Mouse (Mus musculus) forebrain, embryonic 10.5 days (tissue): ENCODE data around the gene Fbxo24. TPM values are rescaled to one million over a fixed set of nuclear protein-coding genes. Genes with fewer than 3 reads are reported as not detected.
A peak's percentile ranks its signal among the peaks of the same experiment; 100 is the strongest.

Source experiments
- DNase-seq: peaks from one replicate; pipeline ENCODE4 v3.0.0-alpha.2; 2017; ENCODE audit warnings: low spot score; ENCODE audit errors: extremely low spot score
- H3K27ac ChIP-seq: fragments of 300-500 bp; sonication (generic); 2 replicates; pipeline ENCODE4 v1.5.1; 2016; ENCODE audit warnings: mild to moderate bottlenecking
- H3K27me3 ChIP-seq: fragments of 300-500 bp; sonication (generic); 2 replicates; pipeline ENCODE4 v1.6.1; 2016; ENCODE audit warnings: mild to moderate bottlenecking; ENCODE audit not compliant: poor library complexity, severe bottlenecking
- H3K36me3 ChIP-seq: fragments of 300-500 bp; sonication (generic); replicated peaks from 2 replicates; pipeline ENCODE4 v1.6.1; 2016; ENCODE audit warnings: mild to moderate bottlenecking, moderate library complexity
- H3K4me1 ChIP-seq: fragments of 300-500 bp; sonication (generic); 2 replicates; pipeline ENCODE4 v1.6.1; 2016
- H3K4me3 ChIP-seq: fragments of 300-500 bp; sonication (generic); 2 replicates; pipeline ENCODE4 v1.5.1; 2016; ENCODE audit warnings: mild to moderate bottlenecking, moderate library complexity
- H3K9me3 ChIP-seq: fragments of 300-500 bp; sonication (generic); 2 replicates; pipeline ENCODE4 v1.6.1; 2016; ENCODE audit warnings: mild to moderate bottlenecking, moderate library complexity
- WGBS: fragments of 180-500 bp; shearing (Covaris S2); methylation state at CpG from one replicate; pipeline ENCODE4 v1.1.7; 2016; 5-methylcytosine and 5-hydroxymethylcytosine counted together
- polyA plus RNA-seq: library from polyadenylated mRNA; unstranded; fragments of >200 nt; fragmentation: Nextera tagmentation; extraction: Ambion mirVana; gene quantifications from 2 replicates; pipeline ENCODE4 v1.2.1, GENCODE M21; 2016

Fbxo24 gene
- polyA plus RNA-seq, 1 experiment from 2014 or later, result 0.09 TPM

DNA sequence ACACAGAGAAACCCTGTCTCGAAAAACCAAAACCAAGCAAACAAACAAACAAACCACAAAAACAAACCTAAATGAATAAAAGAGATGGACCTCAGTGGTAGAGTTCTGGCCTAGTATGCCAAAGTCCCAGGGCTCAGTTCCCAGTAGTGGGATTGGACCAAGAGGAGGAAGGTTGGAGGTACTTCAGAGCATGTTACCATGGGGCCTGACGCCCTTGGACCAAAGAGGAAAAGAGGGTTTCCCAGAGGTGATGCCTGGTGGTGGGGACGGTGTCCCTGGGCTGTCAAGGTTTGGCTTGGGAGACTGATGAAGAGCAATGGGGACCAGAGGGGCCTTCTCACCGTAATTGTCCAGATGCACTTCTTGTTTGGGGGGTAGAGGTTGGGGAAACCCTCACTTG is 18.7 kb downstream of the Fbxo24 start:
- Histone ChIP-seq H3K9me3 (no peaks in the 10 kb centered on the region), H3K27ac (peak overlapping the region; percentile 84), H3K4me3 (peak overlapping the region; percentile 40), H3K4me1 (peaks cover 70% of the 10 kb centered on the region), H3K36me3 (peaks cover 25% of the 10 kb centered on the region), H3K27me3 (peaks cover 34% of the 10 kb centered on the region)
- no peak for DNase-seq
- WGBS, result 69% methylated on average over 4 of the region's 4 CpGs

DNA sequence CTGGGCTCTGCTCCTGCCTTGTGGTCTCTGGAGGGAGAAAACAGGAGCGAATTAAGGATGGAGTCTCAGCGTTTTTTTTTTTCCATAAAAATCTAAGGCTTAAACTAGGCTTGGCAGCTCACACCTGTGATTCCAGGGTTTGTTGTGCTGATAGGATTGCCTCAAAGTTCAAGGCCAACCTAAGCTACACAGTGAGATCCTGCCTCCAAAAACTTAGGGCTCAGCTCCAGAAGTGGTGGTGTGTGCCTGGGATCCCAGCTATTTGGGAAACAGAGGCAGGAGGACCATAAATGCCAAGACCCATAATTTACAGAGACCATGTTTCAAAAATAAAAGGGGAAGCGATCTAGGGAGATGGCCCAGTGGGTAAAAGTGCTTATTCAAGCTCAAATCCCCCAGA is 19.5 kb downstream of the Fbxo24 start:
- Histone ChIP-seq H3K27ac (no peak overlapping the region; the same call in 1 of the 2 replicates), H3K4me3 (peak overlapping the region; percentile 42; the same call in 1 of the 2 replicates)
- 56% methylated on average over 3 of the region's 3 CpGs for WGBS

GRCm38 (mm10) chr5:137608654-137609190 is 20.1 kb downstream of the Fbxo24 start:
- peaks cover 30% of the 10 kb centered on the region for H3K36me3 ChIP-seq
- peak overlapping the region; percentile 62 for H3K27ac ChIP-seq
- H3K4me1 ChIP-seq, result peaks cover 68% of the 10 kb centered on the region
- no peaks in the 10 kb centered on the region for H3K9me3 ChIP-seq
- no peak for DNase-seq
- 12% methylated on average over 23 of the region's 23 CpGs for WGBS
- H3K27me3 ChIP-seq, result peaks cover 34% of the 10 kb centered on the region
- H3K4me3 ChIP-seq, result peak overlapping the region; percentile 42

More for the DNA sequence above, 19.5 kb downstream of the Fbxo24 start:
- peaks cover 27% of the 10 kb centered on the region for H3K36me3 ChIP-seq
- peaks cover 34% of the 10 kb centered on the region for H3K27me3 ChIP-seq
- DNase-seq, result no peak
- no peaks in the 10 kb centered on the region for H3K9me3 ChIP-seq
- H3K4me1 ChIP-seq, result peaks cover 70% of the 10 kb centered on the region

DNA sequence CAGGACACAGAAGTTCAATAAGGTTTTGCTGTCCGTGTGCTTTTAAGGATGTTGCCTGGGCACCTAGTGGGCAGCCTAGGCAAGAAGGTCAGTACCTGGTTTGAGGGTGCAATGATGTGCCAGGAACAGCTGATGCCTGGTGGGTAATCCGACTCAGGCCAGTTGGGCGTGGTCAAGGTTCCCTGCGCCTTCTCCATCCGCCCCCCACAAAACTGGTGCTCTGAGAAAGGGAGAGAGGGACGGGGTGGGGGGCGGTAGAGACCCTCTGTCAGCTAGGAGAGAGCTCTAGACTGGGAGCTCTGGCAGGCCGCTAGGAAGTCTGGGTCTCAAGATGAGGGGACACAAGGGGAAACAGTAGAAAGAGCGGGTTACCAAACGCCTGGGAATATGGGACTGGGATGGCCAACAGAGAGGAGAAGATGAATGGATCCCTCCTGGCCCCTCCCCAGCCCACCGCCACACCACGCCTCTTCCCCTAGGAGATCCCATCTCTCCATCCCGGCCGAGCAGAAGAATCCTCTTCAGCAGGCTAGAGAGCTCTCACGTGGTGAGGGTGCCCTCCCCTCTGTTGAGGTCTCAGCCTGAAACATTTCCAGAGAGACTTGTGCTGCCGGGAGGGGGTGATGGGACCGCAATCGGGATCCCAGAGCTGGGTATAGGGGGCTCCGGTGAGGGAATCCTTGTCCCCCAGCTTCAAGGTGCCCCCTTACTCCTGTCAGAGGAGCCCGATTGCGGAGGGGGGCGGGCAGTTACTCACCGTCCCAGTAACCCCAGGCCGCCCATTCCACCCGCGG is 20.7 kb downstream of the Fbxo24 start:
- no peak for DNase-seq
- H3K27me3 ChIP-seq, result peaks cover 34% of the 10 kb centered on the region
- H3K4me1 ChIP-seq, result peaks cover 68% of the 10 kb centered on the region
- 11% methylated on average over 26 of the region's 26 CpGs for WGBS
- H3K4me3 ChIP-seq, result peak overlapping the region; percentile 42
- H3K36me3 ChIP-seq, result peaks cover 30% of the 10 kb centered on the region
- peak overlapping the region; percentile 62 for H3K27ac ChIP-seq
- H3K9me3 ChIP-seq, result no peaks in the 10 kb centered on the region

DNA sequence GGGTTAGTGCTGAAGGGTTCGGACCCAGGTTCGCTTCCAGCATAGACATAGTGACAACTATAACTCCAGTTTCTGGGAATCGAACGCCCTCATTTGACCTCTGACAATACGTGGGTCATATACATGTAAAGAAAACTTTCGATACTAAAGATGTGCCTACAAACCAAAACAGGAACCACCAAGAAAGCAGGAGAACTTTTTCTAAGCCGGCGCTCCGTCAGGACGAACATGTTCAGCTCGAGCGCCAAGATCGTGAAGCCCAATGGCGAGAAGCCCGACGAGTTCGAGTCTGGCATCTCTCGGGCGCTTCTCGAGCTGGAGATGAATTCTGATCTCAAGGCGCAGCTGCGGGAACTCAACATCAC is 27.5 kb downstream of the Fbxo24 start:
- Histone ChIP-seq H3K36me3 (peaks cover 32% of the 10 kb centered on the region), H3K9me3 (no peaks in the 10 kb centered on the region), H3K27me3 (no peaks in the 10 kb centered on the region), H3K4me1 (peaks cover 53% of the 10 kb centered on the region), H3K4me3 (peak overlapping the region; percentile 70), H3K27ac (peak overlapping the region; percentile 97)
- DNase-seq, result no peak
- WGBS, result under 1% methylated on average over 22 of the region's 22 CpGs

GRCm38 (mm10) chr5:137600619-137601364 is 28.0 kb downstream of the Fbxo24 start, which contains the start of gene Mospd3:
Gene Mospd3, minus strand, starts transcription at chr5:137601058.
- H3K4me3 ChIP-seq, result peak within 1 kb of the TSS; percentile 70
- H3K4me1 ChIP-seq, result peaks cover 53% of the 10 kb centered on the region
- WGBS, result under 1% methylated on average over 41 of the region's 41 CpGs
- DNase-seq, result peak; percentile 95
- peaks cover 27% of the 10 kb centered on the region for H3K36me3 ChIP-seq
- H3K27ac ChIP-seq, result peak within 1 kb of the TSS; percentile 97
- no peaks in the 10 kb centered on the region for H3K9me3 ChIP-seq
- no peaks in the 10 kb centered on the region for H3K27me3 ChIP-seq

- no peak for DNase-seq
- whole genome bisulfite sequencing, result 4% methylated on average over 19 of the region's 19 CpGs
Observed at GRCm38 (mm10) chr5:137600281-137600618, 28.6 kb downstream of the Fbxo24 start.

DNA sequence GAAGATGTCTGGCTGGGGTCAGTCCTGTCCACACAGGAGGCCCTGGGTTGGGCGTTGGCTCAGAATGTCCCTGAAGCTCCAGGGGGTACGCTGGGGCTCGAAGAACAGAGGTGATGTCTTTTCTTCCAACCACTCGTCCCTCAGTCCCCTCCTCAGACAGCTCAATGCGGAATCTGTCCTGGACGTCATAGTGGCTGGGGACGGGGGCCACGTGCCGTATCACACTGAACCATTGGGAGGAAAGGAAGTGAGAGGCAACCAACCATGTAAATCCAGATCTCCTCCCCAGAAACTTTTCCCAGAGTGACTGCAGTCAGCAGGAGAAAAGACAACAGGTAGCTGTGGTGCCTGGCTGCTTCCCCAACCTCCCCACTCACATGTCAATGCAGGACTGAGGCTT is 29.2 kb downstream of the Fbxo24 start:
- no peaks in the 10 kb centered on the region for H3K9me3 ChIP-seq
- 72% methylated on average over 9 of the region's 9 CpGs for WGBS
- peak overlapping the region; percentile 70 for H3K4me3 ChIP-seq
- H3K27ac ChIP-seq, result peak overlapping the region; percentile 97; the same call in 1 of the 2 replicates
- DNase-seq, result no peak
- H3K27me3 ChIP-seq, result no peaks in the 10 kb centered on the region
- peaks cover 17% of the 10 kb centered on the region for H3K36me3 ChIP-seq
- peaks cover 53% of the 10 kb centered on the region for H3K4me1 ChIP-seq

More at GRCm38 (mm10) chr5:137600281-137600618, 28.6 kb downstream of the Fbxo24 start:
- Histone ChIP-seq H3K36me3 (peaks cover 21% of the 10 kb centered on the region), H3K27me3 (no peaks in the 10 kb centered on the region), H3K4me3 (peak overlapping the region; percentile 70), H3K4me1 (peaks cover 53% of the 10 kb centered on the region), H3K9me3 (no peaks in the 10 kb centered on the region), H3K27ac (peak overlapping the region; percentile 97)

GRCm38 (mm10) chr5:137598100-137598826 is 30.5 kb downstream of the Fbxo24 start:
- no peak for DNase-seq

GRCm38 (mm10) chr5:137597625-137598024 is 31.2 kb downstream of the Fbxo24 start:
- peaks cover 40% of the 10 kb centered on the region for H3K4me1 ChIP-seq
- no peak overlapping the region for H3K4me3 ChIP-seq
- no peaks in the 10 kb centered on the region for H3K27me3 ChIP-seq
- H3K36me3 ChIP-seq, result peaks cover 15% of the 10 kb centered on the region
- H3K27ac ChIP-seq, result no peak overlapping the region
- no peaks in the 10 kb centered on the region for H3K9me3 ChIP-seq
- WGBS, result 96% methylated on average over 6 of the region's 6 CpGs
- no peak for DNase-seq

More at GRCm38 (mm10) chr5:137598100-137598826, 30.5 kb downstream of the Fbxo24 start:
- Histone ChIP-seq H3K4me3 (no peak overlapping the region), H3K27me3 (no peaks in the 10 kb centered on the region), H3K4me1 (peaks cover 46% of the 10 kb centered on the region), H3K9me3 (no peaks in the 10 kb centered on the region), H3K36me3 (peaks cover 15% of the 10 kb centered on the region), H3K27ac (no peak overlapping the region)
- WGBS, result 87% methylated on average over 2 of the region's 2 CpGs

GRCm38 (mm10) chr5:137596601-137597261 is 32.1 kb downstream of the Fbxo24 start:
- H3K27me3 ChIP-seq, result no peaks in the 10 kb centered on the region
- peaks cover 31% of the 10 kb centered on the region for H3K4me1 ChIP-seq
- peak overlapping the region; percentile 42 for H3K4me3 ChIP-seq
- peaks cover 15% of the 10 kb centered on the region for H3K36me3 ChIP-seq
- DNase-seq, result no peak
- WGBS, result 31% methylated on average over 30 of the region's 30 CpGs
- H3K27ac ChIP-seq, result peak overlapping the region; percentile 77
- H3K9me3 ChIP-seq, result no peaks in the 10 kb centered on the region

DNA sequence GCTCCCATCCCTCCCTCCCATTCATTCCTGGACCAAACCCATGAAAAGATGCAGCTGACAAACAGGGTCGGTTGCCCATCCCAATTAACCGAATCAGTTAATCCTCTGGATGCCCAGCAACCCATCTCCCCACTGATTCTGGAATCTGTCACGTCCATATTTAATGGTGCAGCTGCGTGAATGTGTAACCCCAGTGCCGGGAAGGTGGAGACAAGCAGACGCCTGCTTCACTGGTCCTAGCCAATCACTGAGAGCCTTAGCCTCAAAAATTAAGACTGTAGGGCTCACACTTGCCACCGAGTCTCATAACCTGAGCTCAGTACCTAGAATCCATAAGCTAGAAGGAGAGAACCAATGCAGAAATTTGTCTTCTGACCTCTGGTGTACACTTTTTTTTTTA is 32.9 kb downstream of the Fbxo24 start:
- DNase-seq, result no peak
- Histone ChIP-seq H3K27ac (no peak overlapping the region), H3K4me1 (peaks cover 27% of the 10 kb centered on the region), H3K27me3 (no peaks in the 10 kb centered on the region), H3K4me3 (no peak overlapping the region), H3K36me3 (peaks cover 15% of the 10 kb centered on the region), H3K9me3 (no peaks in the 10 kb centered on the region)
- WGBS, result 85% methylated on average over 7 of the region's 7 CpGs
